Mouse (Mus musculus): ENCODE results near the gene Apopt1. TPM values are rescaled to one million over a fixed set of nuclear protein-coding genes. Genes with fewer than 3 reads are reported as not detected.

Gene Apopt1
- polyA plus RNA-seq, 1 experiment from 2014 or later = 50.0 TPM

- peak within 1 kb of the TSS; percentile 99 for H3K4me2 ChIP-seq
- no peaks in the 10 kb centered on the region for H3K9me3 ChIP-seq (replicated peaks; ENCODE audit: control insufficient read depth, low read length)
- H3K27ac ChIP-seq (ENCODE audit: low read depth, low read length) = peak within 1 kb of the TSS; percentile 82
- under 1% methylated on average over 84 of the region's 85 CpGs for WGBS (ENCODE audit: insufficient replicate concordance)
- H3K4me3 ChIP-seq (ENCODE audit: low read depth, low read length) = peak within 1 kb of the TSS; percentile 95
- no peaks in the 10 kb centered on the region for H3K36me3 ChIP-seq (ENCODE audit: control insufficient read depth, insufficient read depth, low read length)
- ATAC-seq (replicated peaks; ENCODE audit: insufficient number of reproducible peaks, low FRiP score, low TSS enrichment) = peak; percentile 68
- peak within 1 kb of the TSS; percentile 93 for H3K9ac ChIP-seq (ENCODE audit: low read depth, low read length)
- H3K27me3 ChIP-seq (ENCODE audit: control insufficient read depth, insufficient read depth, low read length) = no peaks in the 10 kb centered on the region
- peaks cover 19% of the 10 kb centered on the region for H3K4me1 ChIP-seq (ENCODE audit: control insufficient read depth, insufficient read depth, low read length)
Observed at GRCm38 (mm10) chr12:111758381-111759175, 45.5 kb downstream of the Apopt1 start, which contains the start of gene Klc1. Klc1 (plus strand) TSS chr12:111758849.

DNA sequence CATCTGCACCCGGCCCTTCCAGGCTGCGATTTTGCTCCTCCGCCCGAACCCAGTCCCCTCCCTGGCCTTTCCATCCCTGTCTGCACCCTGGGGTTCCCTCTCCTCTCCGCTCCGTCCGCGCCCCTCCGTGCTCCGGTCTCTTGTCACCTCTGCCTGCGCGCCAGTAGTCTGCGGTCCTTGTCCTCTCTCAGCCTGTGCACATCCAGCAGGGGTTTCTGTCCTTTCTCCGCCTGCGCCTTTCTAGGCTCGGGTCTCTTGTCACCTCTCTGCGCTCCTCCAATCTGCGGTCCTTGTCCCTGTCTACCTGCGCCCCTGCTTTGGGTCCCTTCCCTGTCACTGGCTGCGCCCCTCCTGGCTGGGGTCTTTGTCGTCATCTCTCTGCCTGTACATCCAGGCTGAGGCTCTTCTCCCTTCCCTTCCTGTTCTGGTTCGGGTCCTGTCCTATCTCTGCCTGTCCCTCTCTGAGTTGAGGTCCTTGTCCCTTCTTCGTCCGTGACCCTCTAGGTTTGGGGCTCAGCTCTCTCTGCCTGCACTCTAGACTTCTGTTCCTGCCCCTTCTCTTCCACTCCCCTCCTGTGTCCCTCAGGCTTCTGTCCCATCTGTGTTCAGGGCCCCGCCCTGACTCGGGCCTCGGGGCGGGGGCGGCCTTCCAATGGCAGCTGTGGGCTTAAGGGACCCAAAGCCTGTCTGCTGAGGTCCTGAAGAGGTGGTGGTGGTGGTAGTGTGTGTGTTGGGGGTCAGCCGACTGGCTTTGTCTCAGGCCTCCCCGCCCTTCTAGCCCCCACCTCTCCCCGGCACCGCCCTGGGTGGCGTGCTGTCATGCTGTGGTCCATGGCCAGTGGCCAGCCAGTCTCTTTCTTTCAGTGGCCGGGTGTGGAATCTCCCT, 46.4 kb downstream of the Apopt1 start:
- 2% methylated on average over 35 of the region's 35 CpGs for WGBS (ENCODE audit: insufficient replicate concordance)
- Histone ChIP-seq H3K9me3 (replicated peaks; ENCODE audit: control insufficient read depth, low read length) (no peaks in the 10 kb centered on the region), H3K9ac (ENCODE audit: low read depth, low read length) (peak overlapping the region; percentile 93), H3K4me3 (ENCODE audit: low read depth, low read length) (peak overlapping the region; percentile 95), H3K27me3 (ENCODE audit: control insufficient read depth, insufficient read depth, low read length) (no peaks in the 10 kb centered on the region), H3K27ac (ENCODE audit: low read depth, low read length) (peak overlapping the region; percentile 82), H3K4me1 (ENCODE audit: control insufficient read depth, insufficient read depth, low read length) (peaks cover 19% of the 10 kb centered on the region), H3K36me3 (ENCODE audit: control insufficient read depth, insufficient read depth, low read length) (no peaks in the 10 kb centered on the region), H3K4me2 (peak overlapping the region; percentile 99)
- peak; percentile 42 for ATAC-seq (replicated peaks; ENCODE audit: insufficient number of reproducible peaks, low FRiP score, low TSS enrichment)

DNA sequence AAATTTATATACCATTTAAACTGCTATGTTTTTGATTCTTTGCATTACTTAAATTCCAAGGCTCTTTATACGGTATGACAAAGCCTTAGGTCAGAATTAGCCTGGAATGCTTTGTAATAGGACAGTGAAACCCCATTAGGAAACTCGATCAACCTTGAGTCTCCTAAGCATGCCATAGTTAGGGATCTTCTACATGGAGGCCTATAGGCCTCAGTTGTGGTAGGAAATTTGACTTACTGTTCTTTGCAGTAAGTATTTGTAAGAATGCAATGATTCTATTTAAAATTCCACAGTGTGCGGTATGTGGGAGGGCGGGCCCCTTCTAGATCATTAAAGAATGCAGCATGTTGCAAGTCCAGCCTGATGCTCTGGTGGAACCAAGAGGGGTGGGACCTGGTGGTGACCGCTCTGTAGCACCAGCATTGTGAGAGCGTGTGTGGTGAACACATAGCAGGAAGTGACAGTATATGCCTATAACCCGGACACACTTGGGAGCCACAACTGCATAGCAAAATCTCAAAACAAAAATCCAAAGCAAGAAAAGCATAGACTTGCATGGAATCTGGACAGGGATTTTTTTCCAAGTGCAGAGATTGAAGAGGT, 47.3 kb downstream of the Apopt1 start:
- Histone ChIP-seq H3K36me3 (ENCODE audit: control insufficient read depth, insufficient read depth, low read length) (no peaks in the 10 kb centered on the region), H3K9me3 (replicated peaks; ENCODE audit: control insufficient read depth, low read length) (no peaks in the 10 kb centered on the region), H3K27ac (ENCODE audit: low read depth, low read length) (no peak overlapping the region), H3K9ac (ENCODE audit: low read depth, low read length) (no peak overlapping the region), H3K4me3 (ENCODE audit: low read depth, low read length) (peak overlapping the region; percentile 95; the same call in 1 of the 2 replicates), H3K4me1 (ENCODE audit: control insufficient read depth, insufficient read depth, low read length) (peaks cover 19% of the 10 kb centered on the region), H3K4me2 (peak overlapping the region; percentile 99), H3K27me3 (ENCODE audit: control insufficient read depth, insufficient read depth, low read length) (no peaks in the 10 kb centered on the region)
- ATAC-seq (replicated peaks; ENCODE audit: insufficient number of reproducible peaks, low FRiP score, low TSS enrichment) = no peak
- WGBS (ENCODE audit: insufficient replicate concordance) = 78% methylated on average over 7 of the region's 7 CpGs

GRCm38 (mm10) chr12:111762620-111763280, 49.7 kb downstream of the Apopt1 start:
- Histone ChIP-seq H3K4me3 (ENCODE audit: low read depth, low read length) (no peak overlapping the region), H3K27ac (ENCODE audit: low read depth, low read length) (no peak overlapping the region), H3K27me3 (ENCODE audit: control insufficient read depth, insufficient read depth, low read length) (no peaks in the 10 kb centered on the region), H3K9me3 (replicated peaks; ENCODE audit: control insufficient read depth, low read length) (no peaks in the 10 kb centered on the region), H3K4me1 (ENCODE audit: control insufficient read depth, insufficient read depth, low read length) (peaks cover 28% of the 10 kb centered on the region), H3K4me2 (no peak overlapping the region), H3K36me3 (ENCODE audit: control insufficient read depth, insufficient read depth, low read length) (no peaks in the 10 kb centered on the region), H3K9ac (ENCODE audit: low read depth, low read length) (no peak overlapping the region)
- WGBS (ENCODE audit: insufficient replicate concordance) = 86% methylated on average over 13 of the region's 13 CpGs
- ATAC-seq (replicated peaks; ENCODE audit: insufficient number of reproducible peaks, low FRiP score, low TSS enrichment) = no peak

- no peak overlapping the region for H3K27ac ChIP-seq (ENCODE audit: low read depth, low read length)
- WGBS (ENCODE audit: insufficient replicate concordance) = 63% methylated on average over 16 of the region's 16 CpGs
- no peaks in the 10 kb centered on the region for H3K9me3 ChIP-seq (replicated peaks; ENCODE audit: control insufficient read depth, low read length)
- no peak for ATAC-seq (replicated peaks; ENCODE audit: insufficient number of reproducible peaks, low FRiP score, low TSS enrichment)
- peaks cover 29% of the 10 kb centered on the region for H3K4me1 ChIP-seq (ENCODE audit: control insufficient read depth, insufficient read depth, low read length)
- H3K4me3 ChIP-seq (ENCODE audit: low read depth, low read length) = no peak overlapping the region
- no peak overlapping the region for H3K9ac ChIP-seq (ENCODE audit: low read depth, low read length)
- no peak overlapping the region for H3K4me2 ChIP-seq
- no peaks in the 10 kb centered on the region for H3K27me3 ChIP-seq (ENCODE audit: control insufficient read depth, insufficient read depth, low read length)
- no peaks in the 10 kb centered on the region for H3K36me3 ChIP-seq (ENCODE audit: control insufficient read depth, insufficient read depth, low read length)
Observed at GRCm38 (mm10) chr12:111766313-111767236, 53.5 kb downstream of the Apopt1 start.

- peaks cover 29% of the 10 kb centered on the region for H3K4me1 ChIP-seq (ENCODE audit: control insufficient read depth, insufficient read depth, low read length)
- no peaks in the 10 kb centered on the region for H3K9me3 ChIP-seq (replicated peaks; ENCODE audit: control insufficient read depth, low read length)
- no peak overlapping the region for H3K4me2 ChIP-seq
- H3K9ac ChIP-seq (ENCODE audit: low read depth, low read length) = no peak overlapping the region
- H3K36me3 ChIP-seq (ENCODE audit: control insufficient read depth, insufficient read depth, low read length) = peaks cover 11% of the 10 kb centered on the region
- H3K4me3 ChIP-seq (ENCODE audit: low read depth, low read length) = no peak overlapping the region
- H3K27ac ChIP-seq (ENCODE audit: low read depth, low read length) = no peak overlapping the region
- no peaks in the 10 kb centered on the region for H3K27me3 ChIP-seq (ENCODE audit: control insufficient read depth, insufficient read depth, low read length)
- 89% methylated on average over 10 of the region's 10 CpGs for WGBS (ENCODE audit: insufficient replicate concordance)
- no peak for ATAC-seq (replicated peaks; ENCODE audit: insufficient number of reproducible peaks, low FRiP score, low TSS enrichment)
Observed at GRCm38 (mm10) chr12:111768322-111768928, 55.4 kb downstream of the Apopt1 start.

GRCm38 (mm10) chr12:111769306-111769705, 56.2 kb downstream of the Apopt1 start:
- peaks cover 29% of the 10 kb centered on the region for H3K4me1 ChIP-seq (ENCODE audit: control insufficient read depth, insufficient read depth, low read length)
- H3K27ac ChIP-seq (ENCODE audit: low read depth, low read length) = peak overlapping the region; percentile 57; the same call in 1 of the 2 replicates
- peaks cover 19% of the 10 kb centered on the region for H3K36me3 ChIP-seq (ENCODE audit: control insufficient read depth, insufficient read depth, low read length)
- no peaks in the 10 kb centered on the region for H3K9me3 ChIP-seq (replicated peaks; ENCODE audit: control insufficient read depth, low read length)
- no peaks in the 10 kb centered on the region for H3K27me3 ChIP-seq (ENCODE audit: control insufficient read depth, insufficient read depth, low read length)
- whole genome bisulfite sequencing (ENCODE audit: insufficient replicate concordance) = 33% methylated on average over 10 of the region's 10 CpGs
- ATAC-seq (replicated peaks; ENCODE audit: insufficient number of reproducible peaks, low FRiP score, low TSS enrichment) = peak; percentile 24; the same call in 1 of the 2 replicates
- H3K9ac ChIP-seq (ENCODE audit: low read depth, low read length) = no peak overlapping the region
- no peak overlapping the region for H3K4me2 ChIP-seq
- no peak overlapping the region for H3K4me3 ChIP-seq (ENCODE audit: low read depth, low read length)

Measured in heart, embryonic 11.5 days (tissue).